Mouse (Mus musculus) spleen, adult 2 months (tissue): ENCODE measurements around the gene Sart1. TPM values are rescaled to one million over a fixed set of nuclear protein-coding genes. Genes with fewer than 3 reads are reported as not detected.

Experiments used
- DNase-seq, 2 experiments: peaks; one replicate each; pipeline versions ENCODE4 v3.0.0 to v3.0.0-alpha.2; 2012 to 2021; ENCODE audit warnings: low spot score in 2 of 2, low read depth in 1 of 2
- H3K27ac ChIP-seq: fragments of 200-500 bp; 2 replicates; pipeline ENCODE4 v1.5.1; 2012; ENCODE audit warnings: low read length, inconsistent platforms; ENCODE audit not compliant: insufficient read depth
- H3K27me3 ChIP-seq: fragments of 200-500 bp; 2 replicates; pipeline ENCODE4 v1.6.1; 2012; ENCODE audit warnings: mild to moderate bottlenecking, moderate library complexity, low read length, inconsistent platforms; ENCODE audit not compliant: control insufficient read depth, insufficient read depth
- H3K36me3 ChIP-seq: fragments of 200-500 bp; 2 replicates; pipeline ENCODE4 v1.6.1; 2012; ENCODE audit warnings: mild to moderate bottlenecking, low read length, inconsistent platforms; ENCODE audit not compliant: control insufficient read depth, insufficient read depth
- H3K4me1 ChIP-seq: fragments of 200-500 bp; 2 replicates; pipeline ENCODE4 v1.6.1; 2011; ENCODE audit warnings: inconsistent platforms; ENCODE audit not compliant: control insufficient read depth, insufficient read depth, insufficient read length
- H3K4me3 ChIP-seq: fragments of 200-500 bp; 2 replicates; pipeline ENCODE4 v1.5.1; 2011; ENCODE audit warnings: mild to moderate bottlenecking, inconsistent platforms; ENCODE audit not compliant: insufficient read depth, insufficient read length; ENCODE audit errors: extremely low read depth
- CTCF ChIP-seq: fragments of 200-500 bp; IDR thresholded peaks from 2 replicates; pipeline ENCODE4 v1.5.1; 2011; ENCODE audit warnings: mild to moderate bottlenecking, inconsistent platforms; ENCODE audit not compliant: insufficient read depth, insufficient read length, insufficient replicate concordance; ENCODE audit errors: extremely low read depth
- POLR2A ChIP-seq: fragments of 200-500 bp; IDR thresholded peaks from 2 replicates; pipeline ENCODE4 v1.6.1; 2011; ENCODE audit warnings: low read depth, low read length, inconsistent platforms
- WGBS: fragments of 180-500 bp; shearing (Covaris S2); methylation state at CpG from one replicate; pipeline ENCODE4 v1.1.7; 2018; 5-methylcytosine and 5-hydroxymethylcytosine counted together
- polyA plus RNA-seq: library from polyadenylated mRNA; depleted of rRNA; stranded (reverse); fragments of >200 nt; gene quantifications from 2 replicates; pipeline ENCODE4 v1.2.3, GENCODE M21; 2012; rRNA removed

The Sart1 gene
- polyA plus RNA-seq, 1 experiment = 19.2 TPM

DNA sequence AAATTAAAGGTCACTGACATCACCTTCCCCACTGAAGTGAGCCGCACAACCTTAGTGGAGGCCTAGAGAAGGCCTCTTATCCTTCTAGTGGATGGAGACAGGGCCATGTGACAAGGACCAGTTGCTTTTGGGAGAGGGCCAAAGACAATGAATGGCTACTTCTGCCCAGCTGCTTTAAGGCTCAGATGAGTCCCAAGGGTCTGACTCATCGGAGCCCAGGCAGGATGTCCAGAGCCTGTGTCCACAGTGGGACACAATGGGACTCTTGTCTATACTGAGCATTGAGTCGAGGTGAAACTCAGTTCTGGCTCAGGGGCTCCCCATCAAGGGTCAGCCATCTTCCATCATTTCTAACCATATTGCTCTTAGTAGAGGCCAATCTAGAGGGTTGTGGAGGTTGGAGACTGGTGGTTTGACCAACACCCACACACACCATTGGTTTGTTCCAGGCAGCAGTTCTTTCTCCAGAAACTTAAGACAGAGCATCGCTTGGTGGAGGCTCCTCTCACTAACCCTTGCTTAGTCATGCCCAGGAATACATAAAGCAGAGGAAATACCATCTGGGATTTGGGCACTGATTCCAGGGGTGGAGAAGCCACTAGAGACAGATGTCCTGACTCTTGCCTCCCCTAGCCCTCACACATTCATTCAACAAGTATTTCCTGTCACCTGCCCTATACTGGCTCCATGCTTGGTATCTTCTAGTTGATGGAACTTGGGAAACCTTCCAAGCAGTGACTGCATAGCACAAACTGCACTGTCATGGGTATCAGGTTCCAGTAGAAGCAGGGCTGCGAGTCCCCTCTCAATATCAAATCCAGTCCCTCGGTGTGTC lies 43.0 kb downstream of the Sart1 start:
- 78% methylated on average over 6 of the region's 6 CpGs for WGBS
- TF ChIP-seq POLR2A (no peak), CTCF (no peak)
- no peaks in the 10 kb centered on the region for H3K36me3 ChIP-seq
- DNase-seq = no peak
- H3K4me3 ChIP-seq = no peak overlapping the region
- H3K27ac ChIP-seq = no peak overlapping the region
- no peaks in the 10 kb centered on the region for H3K27me3 ChIP-seq
- peaks cover 2% of the 10 kb centered on the region for H3K4me1 ChIP-seq

DNA sequence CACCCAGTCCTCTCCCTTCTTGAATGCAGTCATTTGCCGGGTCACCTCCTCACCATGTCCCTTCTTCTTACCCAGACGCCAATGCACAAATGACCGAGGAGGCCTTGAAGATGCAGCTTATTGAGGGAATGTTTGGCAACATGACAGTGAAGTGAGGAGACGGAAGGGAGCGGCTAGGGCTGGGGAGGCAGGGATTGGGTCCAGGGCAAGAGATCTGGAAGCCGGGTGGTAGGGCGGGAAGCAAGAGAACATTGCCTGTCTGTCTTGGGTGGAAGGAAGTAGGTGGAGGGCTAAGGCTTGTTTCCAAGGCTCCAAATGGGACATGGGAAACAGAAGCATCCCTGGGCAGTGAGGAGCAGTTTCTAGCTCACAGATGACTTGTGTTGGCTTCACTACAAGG lies 47.1 kb downstream of the Sart1 start:
- no peak overlapping the region for H3K27ac ChIP-seq
- 88% methylated on average over 7 of the region's 7 CpGs for WGBS
- no peak for DNase-seq
- no peaks in the 10 kb centered on the region for H3K27me3 ChIP-seq
- TF ChIP-seq POLR2A = no peak
- TF ChIP-seq CTCF = no peak
- no peaks in the 10 kb centered on the region for H3K36me3 ChIP-seq
- no peaks in the 10 kb centered on the region for H3K4me1 ChIP-seq
- no peak overlapping the region for H3K4me3 ChIP-seq

DNA sequence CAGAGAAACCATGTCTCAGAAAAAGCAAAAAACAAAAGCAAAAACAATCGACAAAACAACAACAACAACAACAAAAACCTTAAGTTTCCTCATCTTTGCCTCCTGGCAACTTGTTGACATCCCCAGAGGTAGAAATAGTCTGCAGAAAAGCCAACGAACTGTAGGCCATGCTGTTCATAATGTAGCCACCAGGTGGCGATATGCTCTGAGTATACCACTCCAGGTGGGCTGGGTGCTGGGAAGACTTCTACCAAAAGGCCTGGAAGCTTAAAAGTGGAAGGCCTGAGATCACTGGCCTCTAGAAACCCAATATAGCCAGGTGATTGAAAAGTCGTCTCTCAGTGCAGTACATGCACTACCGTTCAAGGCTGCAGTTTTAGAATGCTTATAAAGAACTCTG lies 50.5 kb downstream of the Sart1 start:
- H3K27ac ChIP-seq = no peak overlapping the region
- no peaks in the 10 kb centered on the region for H3K36me3 ChIP-seq
- DNase-seq = peak; percentile 47 to 70
- no peak overlapping the region for H3K4me3 ChIP-seq
- TF ChIP-seq CTCF (peak; percentile 66; the same call in 1 of the 2 replicates), POLR2A (no peak)
- H3K27me3 ChIP-seq = no peaks in the 10 kb centered on the region
- 18% methylated on average over 5 of the region's 5 CpGs for WGBS
- H3K4me1 ChIP-seq = no peaks in the 10 kb centered on the region

DNA sequence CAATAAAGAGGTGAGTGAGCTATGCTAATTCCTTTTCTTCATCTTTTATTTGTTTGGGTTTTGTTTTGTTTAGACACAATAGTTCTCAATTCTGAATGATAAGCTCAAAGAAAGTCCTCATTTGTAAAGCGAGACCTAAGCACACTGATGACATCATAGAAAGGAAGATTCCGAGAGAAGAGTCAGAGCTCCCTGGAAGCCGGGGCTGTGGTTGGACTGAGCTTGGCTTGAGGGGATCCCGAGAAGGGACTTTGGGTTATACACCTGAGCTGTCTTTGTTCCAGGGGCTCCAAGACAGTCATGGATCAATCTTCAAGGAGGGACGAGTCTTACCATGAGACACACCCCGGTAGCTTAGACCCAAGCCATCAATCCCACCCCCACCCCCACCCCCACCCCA lies 53.1 kb downstream of the Sart1 start, which contains the start of gene Catsper1:
Gene Catsper1 (plus strand): TSS at position 301 of the 400 bp plus-strand sequence.
- no peak for DNase-seq
- TF ChIP-seq POLR2A (no peak), CTCF (no peak)
- Histone ChIP-seq H3K4me3 (no peak within 1 kb of the TSS), H3K4me1 (no peaks in the 10 kb centered on the region), H3K36me3 (no peaks in the 10 kb centered on the region), H3K27me3 (no peaks in the 10 kb centered on the region), H3K27ac (no peak within 1 kb of the TSS)
- 85% methylated on average over 6 of the region's 6 CpGs for WGBS

DNA sequence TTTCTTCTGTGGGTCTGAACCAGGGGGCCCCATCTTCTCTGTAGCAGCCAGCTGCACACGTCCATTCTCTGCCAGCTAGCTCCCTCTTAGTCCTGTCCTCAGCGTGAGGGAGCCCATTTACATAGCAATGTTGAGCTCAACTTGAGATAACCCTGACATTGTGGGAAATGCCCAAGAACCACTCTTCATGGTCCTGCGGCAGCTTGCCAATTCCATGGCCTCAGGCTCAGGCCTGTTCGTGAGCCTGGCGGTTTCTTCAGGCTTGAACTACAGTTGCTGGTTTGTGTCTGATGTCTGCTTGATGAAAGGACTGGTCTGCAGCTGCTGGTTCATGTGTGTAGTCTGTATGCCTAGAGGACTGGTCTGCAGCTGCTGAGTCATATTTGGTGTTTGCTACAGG lies 53.8 kb downstream of the Sart1 start:
- TF ChIP-seq CTCF (no peak), POLR2A (no peak)
- whole genome bisulfite sequencing = 93% methylated on average over 5 of the region's 5 CpGs
- Histone ChIP-seq H3K27ac (no peak overlapping the region), H3K36me3 (no peaks in the 10 kb centered on the region), H3K4me3 (no peak overlapping the region), H3K4me1 (no peaks in the 10 kb centered on the region), H3K27me3 (no peaks in the 10 kb centered on the region)
- no peak for DNase-seq

DNA sequence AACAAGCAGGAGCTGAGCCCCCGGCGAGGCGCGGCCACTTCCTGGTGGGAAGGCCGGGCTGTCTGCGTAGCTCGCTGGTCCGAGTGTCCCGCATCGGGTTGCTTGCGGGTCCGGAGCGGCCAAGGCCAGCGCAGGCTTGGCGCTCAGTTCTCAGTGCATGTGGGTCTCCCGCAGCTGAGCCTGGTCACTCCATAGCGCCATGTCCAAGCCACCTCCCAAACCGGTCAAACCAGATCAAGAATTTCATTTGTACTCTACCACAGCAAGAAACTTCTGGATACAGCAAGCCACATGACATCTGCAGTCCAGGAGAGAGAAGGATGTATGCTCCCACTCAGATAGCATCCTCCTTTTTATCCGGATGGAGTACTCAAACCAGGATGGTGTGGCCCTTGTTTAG lies 60.5 kb downstream of the Sart1 start:
- 87% methylated on average over 19 of the region's 19 CpGs for WGBS
- Histone ChIP-seq H3K27me3 (no peaks in the 10 kb centered on the region), H3K4me3 (no peak overlapping the region), H3K36me3 (no peaks in the 10 kb centered on the region), H3K4me1 (no peaks in the 10 kb centered on the region; the same call in 1 of the 2 replicates), H3K27ac (no peak overlapping the region)
- TF ChIP-seq POLR2A (no peak), CTCF (no peak)
- no peak for DNase-seq

Other genes starting within 250 kb of the Sart1 start
- 35.0 and 44.5 TPM in 2 replicates for gene Pacs1, start 115.6 kb downstream of the Sart1 start, polyA plus RNA-seq
- 117 and 144 TPM in 2 replicates for gene Sf3b2, start 93.2 kb downstream of the Sart1 start, polyA plus RNA-seq
- gene Gal3st3, start 90.4 kb downstream of the Sart1 start, polyA plus RNA-seq = 0.37 and 0.69 TPM in 2 replicates
- gene Catsper1, start 53.0 kb downstream of the Sart1 start, polyA plus RNA-seq = not detected in 2 replicates
- 0.32 and 0.82 TPM in 2 replicates for gene Cst6, start 39.1 kb downstream of the Sart1 start, polyA plus RNA-seq
- gene Eif1ad, start 22.0 kb downstream of the Sart1 start, polyA plus RNA-seq = 17.4 and 20.0 TPM in 2 replicates
- gene Banf1, start 21.5 kb downstream of the Sart1 start, polyA plus RNA-seq = 72.0 and 79.8 TPM in 2 replicates
- 1.9 and 2.3 TPM in 2 replicates for gene Tsga10ip, start 13.8 kb upstream of the Sart1 start, polyA plus RNA-seq
- gene Drap1, start 36.3 kb upstream of the Sart1 start, polyA plus RNA-seq = 59.6 and 75.8 TPM in 2 replicates
- gene AI837181, start 36.4 kb upstream of the Sart1 start, polyA plus RNA-seq = 76.4 and 95.8 TPM in 2 replicates
- 0.04 and 0.40 TPM in 2 replicates for gene Fosl1, start 58.8 kb upstream of the Sart1 start, polyA plus RNA-seq
- gene Ccdc85b, start 69.2 kb upstream of the Sart1 start, polyA plus RNA-seq = 5.3 and 6.8 TPM in 2 replicates
- 80.4 and 131 TPM in 2 replicates for gene Fibp, start 71.9 kb upstream of the Sart1 start, polyA plus RNA-seq
- 27.6 and 34.3 TPM in 2 replicates for gene Ctsw, start 79.8 kb upstream of the Sart1 start, polyA plus RNA-seq
- 21.7 and 29.4 TPM in 2 replicates for gene Efemp2, start 85.3 kb upstream of the Sart1 start, polyA plus RNA-seq
- gene Mus81, start 99.7 kb upstream of the Sart1 start, polyA plus RNA-seq = 41.5 and 53.9 TPM in 2 replicates
- 427 and 734 TPM in 2 replicates for gene Cfl1, start 101.8 kb upstream of the Sart1 start, polyA plus RNA-seq
- gene 1700020D05Rik, start 115.1 kb upstream of the Sart1 start, polyA plus RNA-seq = 0.77 and 1.5 TPM in 2 replicates
- gene Snx32, start 121.8 kb upstream of the Sart1 start, polyA plus RNA-seq = 10.8 and 12.2 TPM in 2 replicates
- 0.05 TPM in 2 replicates for gene Ovol1, start 171.9 kb upstream of the Sart1 start, polyA plus RNA-seq
- 18.6 and 25.0 TPM in 2 replicates for gene Ap5b1, start 179.3 kb upstream of the Sart1 start, polyA plus RNA-seq
- gene Rnaseh2c, start 213.2 kb upstream of the Sart1 start, polyA plus RNA-seq = 47.8 and 74.6 TPM in 2 replicates
- gene Kat5, start 221.5 kb upstream of the Sart1 start, polyA plus RNA-seq = 37.3 and 46.1 TPM in 2 replicates
- gene Rela, start 248.8 kb upstream of the Sart1 start, polyA plus RNA-seq = 87.1 and 110 TPM in 2 replicates